21 mouse cellular contexts compared by ENCODE assay signal in the genomic region with DNA sequence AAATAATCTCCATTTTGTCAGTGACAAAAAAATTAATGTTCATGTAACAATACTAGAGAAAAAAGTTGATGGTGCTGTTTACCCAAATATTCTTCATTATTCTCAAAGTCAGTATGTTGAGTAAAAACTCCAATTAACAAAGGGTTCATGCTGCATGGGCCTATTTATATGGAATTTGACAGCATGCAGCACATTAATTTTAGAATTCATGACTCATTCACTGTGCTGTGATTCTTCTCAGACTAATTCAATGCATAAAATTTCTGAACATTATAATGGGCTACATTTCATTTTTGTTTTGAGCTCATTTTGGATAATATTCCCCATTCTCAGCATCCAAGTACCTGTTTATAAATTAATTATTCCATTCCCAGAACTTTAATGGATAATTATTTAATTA.
"Had no signal": no experiment of that assay in that cellular context is flagged by ENCODE, and none has a peak within 500 bp of the region (broad histone marks: within the 10 kb centered on the region; RNA-seq: fewer than 3 reads in every experiment).

No protein-coding gene starts in this region.

- H3K27ac ChIP-seq: kidney, postnatal 0 days; limb, embryonic 12.5 days; limb, embryonic 15.5 days; liver, embryonic 14.5 days; macrophage; midbrain, embryonic 12.5 days; midbrain, embryonic 15.5 days; neural tube, embryonic 12.5 days; neural tube, embryonic 15.5 days; stomach, postnatal 0 days had no signal

- H3K4me3 ChIP-seq: limb, embryonic 12.5 days; limb, embryonic 15.5 days; midbrain, embryonic 12.5 days; midbrain, embryonic 15.5 days; neural tube, embryonic 12.5 days; neural tube, embryonic 15.5 days had no signal

- DNase-seq: kidney, adult 2 months; kidney, postnatal 25 days; layer of hippocampus, adult 9-11 months; layer of hippocampus, postnatal 36 days; left cerebral cortex, postnatal 4 days; liver, postnatal 0 days; lung, embryonic 14.5 days; right cerebral cortex, adult 18-20 months; right cerebral cortex, postnatal 14 days; right cerebral cortex, postnatal 4 days; thymus, postnatal 36 days had no signal
